Mouse (Mus musculus) heart, postnatal 25 days (tissue): ENCODE results near the gene Pygo2. TPM values are rescaled to one million over a fixed set of nuclear protein-coding genes. Genes with fewer than 3 reads are reported as not detected.
A peak's percentile ranks its signal among the peaks of the same experiment; 100 is the strongest.
"Not testable (repeated sequence)": the region's sequence is repeated elsewhere in the genome, so short reads cannot be mapped to it uniquely, and the experiment has no call there.

ENCODE experiments used
- DNase-seq: peaks from one replicate; pipeline ENCODE4 v3.0.0; 2022; ENCODE audit warnings: low spot score
- intact Hi-C: fragments of 180-260 bp; cut with DNase I; formaldehyde crosslinking; loops from one replicate; pipeline ENCODE4 v1.15.1; 2025
- total RNA-seq, 2 experiments: library from RNA; stranded (reverse); gene quantifications; 2 replicates each; pipeline ENCODE4 v1.2.3; 2021

Pygo2 gene
- total RNA-seq, 2 experiments from 2014 or later = 13.5 to 18.0 TPM

DNA sequence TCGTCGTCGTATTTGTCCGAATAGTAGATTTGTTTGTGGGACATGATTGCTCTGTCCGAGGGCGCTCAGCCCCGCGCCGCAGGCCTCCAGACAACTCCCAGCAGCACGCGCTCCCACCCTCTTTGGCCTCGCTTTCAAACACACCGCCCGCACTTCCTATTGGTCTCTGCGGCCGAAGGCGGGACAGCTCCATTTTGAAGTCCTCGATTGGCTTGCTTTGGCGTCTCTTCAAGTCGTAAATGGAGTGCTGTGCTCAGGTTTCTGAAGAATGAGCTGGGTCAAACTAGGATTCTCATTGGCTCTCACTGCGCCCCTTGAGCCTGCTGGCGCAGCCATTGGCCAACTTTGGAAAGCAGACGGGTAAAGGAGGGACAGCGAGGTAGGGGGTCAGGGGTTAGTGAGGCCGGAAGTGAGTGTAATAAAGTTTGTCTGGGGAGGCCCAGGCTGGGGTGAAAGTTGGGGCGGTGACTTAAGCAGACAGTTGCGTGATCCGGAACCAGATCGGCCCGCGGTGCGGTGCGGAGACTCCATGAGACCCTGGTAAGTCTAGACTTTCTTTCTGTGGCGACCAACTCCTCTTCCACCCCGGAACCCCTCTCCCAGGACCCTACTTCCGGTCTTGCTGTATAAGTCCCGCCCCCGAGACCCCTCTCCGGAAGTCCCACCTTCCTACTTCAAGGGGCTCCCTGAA is 11.7 kb upstream of the Pygo2 start, which contains the start of the genes Cks1b and Shc1:
Cks1b (minus strand) TSS at position 214 of the 691 bp plus-strand sequence.
Shc1 (plus strand) TSS at position 274 of the 691 bp plus-strand sequence.
- intact Hi-C loops = no loop called here
- DNase-seq = peak; percentile 97

DNA sequence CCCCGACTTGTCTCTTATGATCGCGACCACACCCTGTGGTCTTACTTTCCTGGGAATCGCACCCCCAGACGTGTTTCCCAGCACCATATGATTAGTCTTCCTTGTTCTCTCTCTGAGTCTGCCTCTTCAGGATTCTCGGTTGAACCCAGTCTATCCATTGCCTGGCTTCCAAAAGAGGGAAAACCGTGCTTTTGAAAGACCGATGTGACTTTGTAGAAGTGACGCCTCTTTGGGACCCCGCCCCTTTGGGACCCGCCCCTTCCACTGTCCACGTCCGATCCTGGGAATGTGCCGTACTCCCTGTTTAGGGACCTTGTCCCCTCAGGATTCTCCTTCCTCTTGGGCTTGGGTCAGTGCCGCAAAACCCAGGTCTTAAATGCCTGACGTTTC is 11.2 kb upstream of the Pygo2 start:
- peak; percentile 77 for DNase-seq
- intact Hi-C loops = no loop called here

DNA sequence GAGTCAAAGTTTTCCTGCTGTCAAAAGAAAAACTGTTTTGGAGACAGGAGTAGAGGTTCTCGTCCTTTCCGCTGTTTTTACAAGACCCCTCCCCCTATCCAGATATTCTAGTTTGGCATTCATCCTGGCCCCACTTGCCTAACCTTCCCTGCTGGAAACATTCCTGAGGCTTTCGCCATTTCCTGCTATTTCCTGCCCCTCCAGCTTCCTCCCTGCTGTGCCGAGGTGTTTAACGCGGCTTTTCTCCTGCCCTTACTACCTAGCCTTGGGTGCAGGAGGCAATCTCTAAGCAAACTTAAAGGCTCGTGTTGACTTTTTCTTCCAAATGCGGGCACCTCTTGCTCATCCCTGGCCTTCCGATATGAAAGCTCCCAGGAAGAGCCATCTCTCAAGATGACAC is 10.4 kb upstream of the Pygo2 start:
- peak; percentile 65 for DNase-seq
- intact Hi-C loops = no loop called here

DNA sequence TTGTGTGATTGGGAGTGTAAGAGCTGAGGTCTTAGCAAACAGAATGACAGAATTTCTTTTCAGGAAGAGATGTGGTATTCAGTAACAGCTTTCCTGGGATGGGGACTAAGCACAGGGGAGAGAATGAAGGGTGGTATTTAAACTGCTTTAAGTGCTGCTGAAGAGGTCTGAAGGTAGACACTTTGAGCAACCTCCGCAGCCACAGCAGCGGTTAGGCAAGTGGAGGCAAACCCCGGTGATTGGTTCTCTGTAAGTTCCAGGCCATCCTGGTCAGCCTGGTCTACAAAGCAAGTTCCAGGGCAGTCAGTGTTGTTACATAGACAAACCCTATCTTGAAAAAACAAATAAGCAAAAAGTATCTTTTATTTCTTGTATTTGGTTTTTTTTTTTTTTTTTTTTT is 10.0 kb upstream of the Pygo2 start:
- no peak for DNase-seq
- intact Hi-C loops = no loop called here

DNA sequence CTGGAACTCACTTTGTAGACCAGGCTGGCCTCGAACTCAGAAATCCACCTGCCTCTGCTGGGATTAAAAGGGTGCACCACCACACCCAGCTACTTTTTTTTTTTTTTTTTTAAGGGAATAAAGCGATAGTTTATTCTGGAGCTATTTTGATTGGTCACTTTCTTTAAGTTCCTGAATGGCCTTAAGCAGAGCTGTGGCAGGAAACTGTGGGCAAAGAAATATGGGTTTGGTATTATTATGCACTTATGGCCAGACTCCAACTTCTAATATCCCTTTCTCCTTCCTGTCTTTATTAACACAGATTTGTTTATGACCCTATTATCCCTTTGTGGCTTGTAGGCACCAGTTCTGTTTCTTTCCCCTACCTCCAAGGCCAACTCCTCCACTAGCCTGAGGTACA is 9.6 kb upstream of the Pygo2 start:
- no peak for DNase-seq
- intact Hi-C loops = no loop called here

DNA sequence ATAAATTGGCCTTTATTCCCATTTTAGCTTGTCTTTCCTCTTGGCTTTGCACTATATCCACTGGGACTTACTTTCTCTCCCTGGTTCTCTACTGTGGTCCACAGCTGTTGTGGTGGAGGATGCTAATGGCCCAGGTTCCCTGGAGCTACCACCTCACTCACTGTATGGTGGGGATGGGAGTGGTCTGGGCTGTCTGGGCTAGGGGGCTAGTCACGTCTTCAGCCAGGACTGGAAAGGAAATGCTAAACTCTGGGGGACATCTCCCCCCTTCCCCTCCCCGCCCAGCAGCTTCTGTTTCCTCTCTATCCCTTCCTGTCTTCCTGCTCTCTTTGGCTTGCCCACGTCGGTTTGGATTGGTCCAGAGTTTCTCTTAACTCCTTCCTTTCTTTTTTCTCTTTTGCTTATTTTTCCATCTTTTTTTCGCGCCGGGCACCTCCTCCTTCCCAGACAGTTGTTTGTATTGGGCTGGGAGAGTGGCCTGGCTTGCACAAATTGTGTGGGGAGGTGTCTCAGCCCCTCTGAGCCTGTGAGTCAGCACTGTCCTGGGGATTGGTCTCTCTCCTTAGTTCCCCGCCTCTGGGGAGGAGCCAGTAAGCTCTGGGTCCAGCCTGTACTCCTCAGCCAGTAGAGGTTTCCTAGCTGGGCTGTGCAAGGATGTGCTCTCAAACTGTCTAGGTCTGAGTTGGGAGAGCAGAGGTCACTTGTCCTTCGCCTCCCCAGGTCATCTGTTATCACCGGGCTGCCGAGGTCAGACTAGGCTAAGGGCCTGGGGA is 8.8 kb upstream of the Pygo2 start:
- intact Hi-C loops = no loop called here
- peak; percentile 89 for DNase-seq

DNA sequence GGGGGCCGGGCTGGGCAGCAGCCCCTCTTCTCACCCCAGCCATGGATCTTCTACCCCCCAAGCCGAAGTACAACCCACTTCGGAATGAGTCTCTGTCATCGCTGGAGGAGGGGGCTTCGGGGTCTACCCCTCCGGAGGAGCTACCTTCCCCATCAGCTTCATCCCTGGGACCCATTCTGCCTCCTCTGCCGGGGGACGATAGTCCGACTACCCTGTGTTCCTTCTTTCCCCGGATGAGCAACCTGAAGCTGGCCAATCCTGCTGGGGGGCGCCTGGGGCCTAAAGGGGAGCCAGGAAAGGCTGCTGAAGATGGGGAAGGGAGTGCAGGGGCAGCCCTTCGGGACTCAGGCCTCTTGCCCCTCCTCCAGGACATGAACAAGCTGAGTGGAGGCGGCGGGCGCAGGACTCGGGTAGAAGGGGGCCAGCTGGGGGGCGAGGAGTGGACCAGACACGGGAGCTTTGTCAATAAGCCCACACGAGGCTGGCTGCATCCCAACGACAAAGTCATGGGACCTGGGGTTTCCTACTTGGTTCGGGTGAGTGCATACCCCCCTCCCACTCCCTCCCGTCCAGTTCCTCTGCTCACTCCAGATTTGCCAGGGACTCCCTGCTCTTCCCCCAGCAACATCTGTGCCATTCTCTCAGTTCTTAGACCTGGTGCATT is 8.1 kb upstream of the Pygo2 start:
- intact Hi-C loops = no loop called here
- no peak for DNase-seq

DNA sequence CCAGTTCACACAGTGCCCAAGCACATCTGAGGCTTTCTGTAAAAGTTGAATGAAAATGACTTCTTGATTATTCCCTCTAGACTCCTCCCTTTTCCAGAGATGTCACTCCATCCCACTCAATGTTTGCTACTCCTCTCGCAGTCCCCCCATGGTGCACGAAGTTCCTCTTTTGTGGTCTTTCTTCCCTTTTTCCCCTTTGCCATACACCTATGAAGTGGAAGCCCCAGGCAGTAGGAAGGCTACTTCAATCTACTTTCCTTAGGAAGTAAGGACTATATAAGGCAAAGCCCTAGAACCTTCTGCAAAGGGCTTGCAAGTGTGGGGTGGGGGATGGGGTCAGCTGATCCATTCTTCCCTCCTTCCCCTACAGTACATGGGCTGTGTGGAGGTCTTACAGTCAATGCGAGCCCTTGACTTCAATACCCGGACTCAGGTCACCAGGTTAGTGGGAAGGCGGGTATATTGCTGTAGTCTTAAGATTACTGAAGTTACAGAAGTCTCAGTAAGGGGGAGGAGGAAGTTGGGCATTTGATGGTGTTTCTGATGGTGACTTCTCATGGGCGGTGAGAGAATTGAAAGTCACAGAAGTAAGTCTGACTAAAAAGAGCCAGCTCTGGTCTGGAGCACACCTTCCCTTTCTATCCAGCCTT is 7.3 kb upstream of the Pygo2 start:
- intact Hi-C loops = no loop called here
- DNase-seq = no peak

DNA sequence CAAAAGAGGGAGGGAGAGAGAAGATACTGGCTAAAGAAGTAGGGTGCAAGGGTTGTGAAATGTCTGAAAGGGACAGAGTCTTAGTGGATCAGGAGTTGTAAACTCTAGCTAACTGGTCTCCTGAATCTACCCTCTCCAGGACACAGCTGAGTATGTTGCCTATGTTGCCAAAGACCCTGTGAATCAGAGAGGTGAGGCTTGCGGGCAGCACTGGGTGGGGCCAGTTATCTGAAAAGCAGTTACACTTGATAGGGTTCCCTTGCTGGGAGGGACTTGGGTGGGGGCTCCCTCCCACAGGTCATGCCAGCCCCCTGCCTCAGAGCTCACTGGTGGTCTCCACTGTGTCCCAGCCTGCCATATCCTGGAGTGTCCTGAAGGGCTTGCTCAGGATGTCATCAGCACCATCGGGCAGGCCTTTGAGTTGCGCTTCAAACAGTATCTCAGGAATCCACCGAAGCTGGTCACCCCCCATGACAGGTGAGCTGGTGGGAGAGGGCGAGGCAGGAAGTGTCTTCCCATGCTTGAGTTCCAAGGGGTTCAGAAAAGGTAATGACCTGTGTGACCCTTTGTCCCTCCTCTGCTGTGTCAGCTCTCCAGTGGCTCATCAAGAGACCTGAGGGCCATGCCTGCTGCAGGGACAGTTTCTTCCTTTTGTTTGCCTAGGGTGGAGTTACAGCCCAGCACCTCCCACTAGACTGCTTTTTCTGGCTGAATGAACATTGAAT is 5.4 kb upstream of the Pygo2 start:
- intact Hi-C loops = no loop called here
- no peak for DNase-seq

DNA sequence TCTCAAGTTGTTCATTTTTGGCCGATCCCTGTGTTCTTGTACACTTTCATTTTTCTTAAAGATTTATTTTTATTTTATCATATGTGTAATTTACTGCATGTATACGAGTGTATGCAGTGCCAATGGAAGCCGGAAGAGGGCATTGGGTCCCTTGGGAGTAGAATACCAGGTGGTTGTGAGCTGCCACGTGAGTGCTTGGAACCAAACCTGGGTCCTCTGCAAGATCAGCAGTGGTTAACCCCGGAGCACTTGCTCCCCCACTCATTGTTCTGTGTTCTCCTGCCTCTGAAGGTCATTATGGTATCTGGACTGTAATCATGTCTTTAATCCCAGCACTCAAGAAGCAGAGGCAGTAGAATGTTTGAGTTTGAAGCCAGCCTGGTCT is 4.9 kb upstream of the Pygo2 start:
- intact Hi-C loops = no loop called here

DNA sequence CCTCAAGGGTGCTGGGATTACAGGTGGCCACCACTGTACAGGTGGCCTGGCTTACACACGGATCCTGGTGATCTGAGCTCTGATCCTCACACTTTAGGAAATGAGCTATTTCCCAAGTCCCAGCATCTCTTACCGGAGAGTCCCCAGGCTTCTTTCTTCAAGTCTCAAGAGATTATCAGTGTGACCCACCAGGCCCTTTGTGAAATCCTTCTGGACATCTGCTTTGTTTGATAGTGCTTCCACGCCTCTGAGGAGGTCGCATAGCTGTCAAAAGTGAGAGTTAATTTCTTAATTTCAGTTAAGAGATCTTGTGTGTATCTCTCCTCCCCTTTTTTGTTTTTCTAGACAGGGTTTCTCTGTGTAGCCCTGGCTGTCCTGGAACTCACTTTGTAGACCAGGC is 4.1 kb upstream of the Pygo2 start:
- DNase-seq = no peak
- intact Hi-C loops = no loop called here

More for the DNA sequence above, 4.9 kb upstream of the Pygo2 start:
- no peak for DNase-seq

DNA sequence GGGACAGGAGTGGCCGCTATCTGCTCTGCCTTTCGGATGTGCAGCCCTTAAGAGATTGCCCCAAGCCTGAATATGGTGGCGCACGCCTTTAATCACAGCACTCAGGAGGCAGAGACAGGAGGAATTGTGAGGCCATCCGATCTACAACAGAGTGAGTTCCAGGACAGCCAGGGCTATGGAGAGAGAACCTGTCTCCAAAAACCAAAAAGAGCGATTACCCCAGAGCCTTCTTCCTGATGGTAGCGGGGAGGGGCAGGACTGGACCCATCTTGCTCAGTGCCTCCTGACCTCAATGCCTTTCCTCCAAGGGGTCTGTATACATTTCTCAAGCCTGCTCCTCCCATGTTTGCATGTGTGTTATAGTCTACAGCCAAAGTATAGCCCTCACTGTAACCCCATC is 993 bp upstream of the Pygo2 start:
- DNase-seq, intact Hi-C loops: not testable (repeated sequence)

DNA sequence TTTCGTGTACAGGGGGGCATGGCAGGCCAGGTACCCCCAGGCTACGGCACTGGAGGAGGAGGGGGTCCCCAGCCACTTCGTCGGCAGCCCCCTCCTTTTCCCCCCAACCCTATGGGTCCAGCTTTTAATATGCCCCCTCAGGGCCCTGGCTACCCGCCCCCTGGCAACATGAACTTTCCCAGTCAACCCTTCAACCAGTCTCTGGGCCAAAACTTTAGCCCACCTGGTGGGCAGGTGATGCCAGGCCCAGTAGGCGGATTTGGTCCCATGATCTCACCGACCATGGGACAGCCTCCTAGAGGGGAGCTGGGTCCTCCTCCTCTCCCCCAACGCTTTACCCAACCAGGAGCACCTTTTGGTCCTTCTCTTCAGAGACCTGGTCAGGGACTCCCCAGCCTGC is 2.6 kb downstream of the Pygo2 start:
- intact Hi-C loops = no loop called here
- DNase-seq = no peak

DNA sequence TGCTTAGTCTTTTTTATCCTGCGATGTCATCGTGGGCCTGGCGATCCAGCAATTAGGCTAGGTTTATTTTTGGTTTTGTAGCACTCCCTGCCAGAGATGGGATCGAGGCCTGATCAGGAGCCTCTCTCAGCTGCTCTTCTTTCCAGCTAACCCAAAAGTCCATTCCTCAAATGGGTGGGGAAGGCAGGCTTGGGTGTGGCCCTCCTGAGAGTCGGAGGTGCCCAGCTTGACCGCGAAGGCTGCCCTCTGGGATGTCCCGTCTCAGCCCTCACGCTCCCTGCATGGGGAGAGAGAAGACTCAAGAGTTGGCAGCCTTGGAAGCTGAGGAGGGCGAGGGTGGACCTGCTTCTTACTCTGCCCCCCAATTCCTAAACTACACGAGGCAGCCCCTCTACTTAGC is 4.5 kb downstream of the Pygo2 start:
- intact Hi-C loops = no loop called here
- DNase-seq = no peak

DNA sequence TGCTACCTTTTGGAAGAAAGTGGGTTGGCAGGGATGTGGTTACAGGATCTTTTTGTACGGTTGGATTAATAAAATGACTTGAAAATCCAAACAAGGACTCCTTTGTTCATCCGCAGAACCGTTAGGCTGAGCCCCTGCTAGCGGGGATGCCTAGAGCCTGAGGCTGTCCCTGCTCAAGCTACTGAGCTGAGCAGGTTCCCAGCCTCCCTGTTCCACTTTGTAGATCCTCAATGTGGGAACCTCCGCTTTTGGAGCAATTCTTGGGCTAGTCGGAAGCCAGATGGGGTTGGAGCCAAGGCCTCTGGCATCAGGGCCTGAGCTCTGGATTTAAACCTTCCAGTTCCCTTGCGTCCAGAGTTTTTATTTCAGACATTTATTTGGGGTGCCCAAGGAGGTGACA is 5.0 kb downstream of the Pygo2 start:
- intact Hi-C loops = no loop called here
- no peak for DNase-seq

DNA sequence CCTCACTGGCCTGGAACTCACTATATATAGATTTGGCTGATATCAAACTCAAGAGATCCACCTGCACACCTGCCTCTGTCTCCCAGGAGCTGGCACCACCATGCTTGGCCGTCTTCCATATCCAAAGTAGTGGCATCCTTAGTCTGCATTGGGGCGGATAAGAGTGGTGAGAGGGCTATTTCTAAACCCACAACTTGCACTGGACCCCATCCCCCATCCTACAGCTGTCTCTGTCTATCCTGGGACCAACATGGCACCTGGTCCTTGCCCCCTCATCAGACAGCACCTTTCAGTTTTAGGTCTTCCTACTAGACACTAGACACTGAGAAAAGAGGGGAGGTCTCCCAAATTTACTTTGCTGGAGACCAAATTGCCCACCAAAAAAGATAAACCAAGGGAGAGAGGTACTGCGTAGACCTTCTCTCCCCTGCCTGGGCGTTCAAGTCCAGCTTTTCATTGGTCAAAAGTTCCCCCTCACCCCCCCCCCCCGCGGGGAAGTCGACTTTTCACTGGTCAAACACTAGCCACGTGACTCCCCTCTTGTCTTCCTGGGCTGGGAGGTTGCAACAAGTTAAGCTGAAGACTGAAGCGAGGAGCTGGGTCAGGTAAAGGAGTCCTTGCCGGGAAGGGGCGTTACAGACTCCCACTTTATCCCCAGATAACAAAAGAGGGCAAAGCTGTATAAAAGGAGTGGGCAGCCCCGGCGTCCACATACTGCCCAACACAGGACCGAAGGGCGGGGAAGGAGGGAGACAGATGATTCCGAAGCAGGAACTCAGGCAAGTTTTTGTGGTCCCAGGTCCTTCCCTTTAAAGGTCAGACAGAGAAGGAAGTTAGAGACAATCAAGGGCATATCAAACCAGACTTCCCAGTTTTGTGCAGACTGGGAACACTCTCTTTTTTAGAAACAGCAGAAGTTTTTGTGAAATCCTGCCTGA is 6.4 kb downstream of the Pygo2 start, which contains the start of gene Pbxip1:
Pbxip1 (plus strand) TSS at position 531 of the 938 bp plus-strand sequence.
- intact Hi-C loops = no loop called here
- DNase-seq = peak; percentile 47

DNA sequence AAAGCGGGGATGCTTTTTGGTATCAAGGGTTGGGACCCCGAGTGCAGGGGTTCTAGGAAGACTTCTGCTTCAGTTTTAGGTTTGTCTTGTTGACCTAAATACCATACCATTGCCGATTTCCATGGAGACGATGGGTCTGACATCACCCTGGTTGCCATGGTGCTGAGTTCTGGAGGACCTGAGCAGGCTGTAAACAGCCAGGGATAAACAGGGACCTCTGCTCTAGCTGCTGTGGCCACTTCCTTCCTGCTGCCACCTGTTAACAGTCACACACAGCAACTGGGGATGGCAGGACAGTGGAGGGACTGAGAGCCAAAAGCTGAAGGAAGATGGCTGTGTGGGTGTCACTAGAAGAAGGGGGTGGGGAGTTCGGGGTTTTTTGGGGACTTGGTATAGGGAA is 7.3 kb downstream of the Pygo2 start:
- DNase-seq = no peak
- intact Hi-C loops = no loop called here

DNA sequence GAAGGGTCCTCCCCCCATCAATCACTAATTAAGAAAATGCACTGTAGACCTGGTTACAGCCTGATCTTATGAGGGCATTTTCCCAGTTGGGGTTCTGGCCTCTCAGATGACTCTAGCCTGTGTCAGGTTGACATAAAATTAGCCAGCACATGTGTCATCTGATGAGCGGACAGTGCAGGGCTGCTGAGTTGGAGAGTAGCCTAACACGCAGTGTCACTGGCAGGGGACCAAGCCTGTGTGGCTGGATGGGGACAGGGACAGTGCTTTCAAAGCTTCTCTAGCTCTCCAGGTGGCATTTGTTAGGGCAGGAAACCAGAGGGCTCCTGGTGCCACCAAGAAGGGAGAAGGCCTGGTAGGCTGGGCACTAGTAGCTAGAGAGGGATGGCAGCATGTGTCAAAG is 10.7 kb downstream of the Pygo2 start:
- intact Hi-C loops = no loop called here
- DNase-seq = no peak
